Comparison of ENCODE assay signal across 10 mouse cellular contexts in the genomic region with DNA sequence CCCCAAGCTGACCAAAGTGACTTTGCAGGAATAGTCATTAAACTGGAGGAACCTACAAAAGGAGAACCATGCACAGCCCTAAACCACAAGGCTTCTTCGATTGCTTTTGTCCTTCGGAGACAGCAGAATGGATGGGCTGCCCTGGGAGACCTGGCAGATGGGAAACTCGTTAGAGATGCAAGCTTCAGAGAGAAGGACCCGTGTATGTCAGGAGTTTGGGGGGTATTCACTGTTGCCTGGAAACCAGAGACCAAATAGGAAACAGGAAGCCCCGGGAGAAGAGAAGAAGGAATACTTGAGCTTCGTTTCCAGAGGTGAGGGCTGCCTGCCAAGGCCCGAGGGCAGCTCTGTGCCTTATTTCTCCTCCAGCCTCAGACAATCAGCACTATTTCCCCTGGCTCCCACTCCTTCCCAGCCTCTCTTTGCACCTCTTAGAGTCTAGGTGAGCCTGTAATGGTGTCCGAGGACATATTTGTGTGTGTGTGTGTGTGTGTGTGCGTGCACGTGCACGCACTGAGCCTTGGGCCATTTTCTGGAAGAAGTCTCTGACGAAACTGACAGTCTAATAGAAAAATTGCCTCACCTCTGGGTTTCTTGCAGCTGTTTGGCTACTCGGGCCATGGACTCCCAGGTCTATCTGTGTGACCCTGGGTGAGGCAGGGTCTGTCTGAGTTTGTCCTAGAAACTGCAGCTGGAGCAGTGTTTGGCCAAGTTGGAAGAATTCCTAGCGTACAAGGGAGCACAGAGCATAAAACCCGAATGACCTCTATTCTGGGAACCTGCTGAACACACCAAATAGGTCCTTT. TPM values are rescaled to one million over a fixed set of nuclear protein-coding genes. Genes with fewer than 3 reads are reported as not detected.
DNase-seq lines count a peak whose midpoint lies in the region; ATAC-seq and TF ChIP-seq lines count a peak whose summit lies in the region.
"Had no signal": no experiment of that assay in that cellular context is flagged by ENCODE, and none has a peak within 500 bp of the region (broad histone marks: within the 10 kb centered on the region; RNA-seq: fewer than 3 reads in every experiment).

No protein-coding gene starts in this region.

- no peak for ATAC-seq in lung, embryonic 14.5 days (ENCODE audit: insufficient read depth)
- no peak for ATAC-seq in lung, postnatal 0 days
- peak; percentile 77 for ATAC-seq in forebrain, postnatal 0 days
- ATAC-seq in hindbrain, embryonic 16.5 days = peak; percentile 86
- ATAC-seq in neural tube, embryonic 14.5 days (ENCODE audit: low read depth) = peak; percentile 77
- ATAC-seq: Patski had no signal

- TF ChIP-seq EP300 in lung, postnatal 0 days (IDR thresholded peaks at IDR 0.05) = no peak

- H3K4me1 ChIP-seq in lung, embryonic 14.5 days (ENCODE audit: insufficient read depth) = peaks cover 10% of the 10 kb centered on the region; the same call in 1 of the 2 replicates
- H3K4me1 ChIP-seq in lung, postnatal 0 days (ENCODE audit: insufficient read depth, low read depth, low read length) = peaks cover 2% of the 10 kb centered on the region; the same call in 1 of the 2 replicates
- H3K4me1 ChIP-seq in forebrain, postnatal 0 days (ENCODE audit: insufficient read depth) = peaks cover 6% of the 10 kb centered on the region; the same call in 1 of the 2 replicates
- peaks cover 20% of the 10 kb centered on the region for H3K4me1 ChIP-seq in hindbrain, embryonic 16.5 days (ENCODE audit: control insufficient read depth, insufficient read depth, low read depth, low read length)
- peaks cover 18% of the 10 kb centered on the region; the same call in 1 of the 2 replicates for H3K4me1 ChIP-seq in neural tube, embryonic 14.5 days (ENCODE audit: control insufficient read depth, insufficient read depth, low read length)

- no peaks in the 10 kb centered on the region for H3K27me3 ChIP-seq in lung, embryonic 14.5 days (ENCODE audit: insufficient read depth, low read length)
- no peaks in the 10 kb centered on the region for H3K27me3 ChIP-seq in lung, postnatal 0 days (replicated peaks; ENCODE audit: insufficient read depth, low read length)
- H3K27me3 ChIP-seq in forebrain, postnatal 0 days (ENCODE audit: insufficient read depth, low read length) = no peaks in the 10 kb centered on the region
- no peaks in the 10 kb centered on the region for H3K27me3 ChIP-seq in hindbrain, embryonic 16.5 days (replicated peaks; ENCODE audit: control insufficient read depth, insufficient read depth, low read length)
- no peaks in the 10 kb centered on the region for H3K27me3 ChIP-seq in neural tube, embryonic 14.5 days (ENCODE audit: control insufficient read depth, insufficient read depth, low read length)
- H3K27me3 ChIP-seq: Patski had no signal

- H3K36me3 ChIP-seq in lung, embryonic 14.5 days (ENCODE audit: insufficient read depth) = no peaks in the 10 kb centered on the region
- H3K36me3 ChIP-seq in lung, postnatal 0 days (ENCODE audit: insufficient read depth, low read length) = no peaks in the 10 kb centered on the region
- no peaks in the 10 kb centered on the region for H3K36me3 ChIP-seq in forebrain, postnatal 0 days (ENCODE audit: insufficient read depth)
- H3K36me3 ChIP-seq in hindbrain, embryonic 16.5 days (ENCODE audit: control insufficient read depth, insufficient read depth, low read length) = no peaks in the 10 kb centered on the region
- H3K36me3 ChIP-seq in neural tube, embryonic 14.5 days (ENCODE audit: control insufficient read depth, insufficient read depth, low read length) = no peaks in the 10 kb centered on the region

- no peak overlapping the region; the same call in 1 of the 2 replicates for H3K27ac ChIP-seq in lung, embryonic 14.5 days (ENCODE audit: low read depth)
- no peak overlapping the region for H3K27ac ChIP-seq in lung, postnatal 0 days (ENCODE audit: low read length)
- H3K27ac ChIP-seq in forebrain, postnatal 0 days (ENCODE audit: low read depth, low read length) = peak overlapping the region; percentile 23; the same call in 1 of the 2 replicates
- peak overlapping the region; percentile 65 for H3K27ac ChIP-seq in hindbrain, embryonic 16.5 days (ENCODE audit: low read depth, low read length)
- H3K27ac ChIP-seq in neural tube, embryonic 14.5 days (ENCODE audit: low read depth, low read length) = no peak overlapping the region

- no peak overlapping the region for H3K9ac ChIP-seq in lung, embryonic 14.5 days
- no peak overlapping the region for H3K9ac ChIP-seq in lung, postnatal 0 days (replicated peaks; ENCODE audit: low read depth)
- no peak overlapping the region for H3K9ac ChIP-seq in forebrain, postnatal 0 days
- no peak overlapping the region for H3K9ac ChIP-seq in hindbrain, embryonic 16.5 days (ENCODE audit: low read depth, low read length)
- H3K9ac ChIP-seq in neural tube, embryonic 14.5 days (replicated peaks; ENCODE audit: low read depth, low read length) = no peak overlapping the region

- H3K9me3 ChIP-seq in lung, embryonic 14.5 days (ENCODE audit: low read depth, low read length) = no peaks in the 10 kb centered on the region
- H3K9me3 ChIP-seq in lung, postnatal 0 days (ENCODE audit: low read length) = no peaks in the 10 kb centered on the region
- no peaks in the 10 kb centered on the region for H3K9me3 ChIP-seq in forebrain, postnatal 0 days (ENCODE audit: low read length)
- H3K9me3 ChIP-seq in hindbrain, embryonic 16.5 days (ENCODE audit: control insufficient read depth, low read length) = no peaks in the 10 kb centered on the region
- no peaks in the 10 kb centered on the region for H3K9me3 ChIP-seq in neural tube, embryonic 14.5 days (ENCODE audit: control insufficient read depth, low read length)

- 39% methylated on average over 15 of the region's 15 CpGs for WGBS in lung, embryonic 14.5 days
- 40% methylated on average over 15 of the region's 15 CpGs for WGBS in lung, postnatal 0 days
- WGBS in forebrain, postnatal 0 days = 39% methylated on average over 15 of the region's 15 CpGs
- WGBS in hindbrain, embryonic 16.5 days = 26% methylated on average over 15 of the region's 15 CpGs
- 29% methylated on average over 15 of the region's 15 CpGs for WGBS in neural tube, embryonic 14.5 days

- no peak for TF ChIP-seq CTCF in lung, embryonic 14.5 days (IDR thresholded peaks at IDR 0.05; ENCODE audit: low read depth)
- TF ChIP-seq CTCF in lung, postnatal 0 days (IDR thresholded peaks at IDR 0.05) = no peak
- TF ChIP-seq CTCF in forebrain, postnatal 0 days (IDR thresholded peaks at IDR 0.05; ENCODE audit: low read depth) = no peak

- H3K4me2 ChIP-seq in lung, embryonic 14.5 days = no peak overlapping the region
- no peak overlapping the region for H3K4me2 ChIP-seq in lung, postnatal 0 days (replicated peaks; ENCODE audit: low read depth, low read length)
- 0 out of 2 replicates have a peak overlapping the region, but pooled peaks have one; percentile 13 for H3K4me2 ChIP-seq in forebrain, postnatal 0 days (ENCODE audit: low read depth)
- peak overlapping the region; percentile 24; the same call in 1 of the 2 replicates for H3K4me2 ChIP-seq in hindbrain, embryonic 16.5 days (ENCODE audit: low read length)
- H3K4me2 ChIP-seq in neural tube, embryonic 14.5 days (ENCODE audit: low read depth, low read length) = no peak overlapping the region

- DNase-seq in lung, embryonic 14.5 days = peak; percentile 41
- no peak for DNase-seq in lung, postnatal 0 days (ENCODE audit: low spot score)
- peak; percentile 68 for DNase-seq in forebrain, postnatal 0 days
- DNase-seq in cerebellum, postnatal 25 days = no peak
- no peak for DNase-seq in thymus, adult 18-20 months
- no peak for DNase-seq in right cerebral cortex, adult 2 months (ENCODE audit: low spot score in 2 of 2)

- H3K4me3 ChIP-seq in lung, embryonic 14.5 days (ENCODE audit: low read depth, low read length) = no peak overlapping the region
- no peak overlapping the region for H3K4me3 ChIP-seq in lung, postnatal 0 days (ENCODE audit: low read depth, low read length)
- H3K4me3 ChIP-seq in forebrain, postnatal 0 days (ENCODE audit: low read depth, low read length) = no peak overlapping the region
- H3K4me3 ChIP-seq in hindbrain, embryonic 16.5 days (ENCODE audit: low read length) = no peak overlapping the region
- no peak overlapping the region for H3K4me3 ChIP-seq in neural tube, embryonic 14.5 days (ENCODE audit: low read depth, low read length)
- H3K4me3 ChIP-seq: megakaryocyte, embryonic 14.5 days had no signal

RNA-seq across cellular contexts. Expression of a gene that starts 35.9 kb away (rescaled TPM):
- polyA plus RNA-seq in lung, embryonic 14.5 days (2014; fragmentation: Nextera tagmentation; extraction: Ambion mirVana) = 29.5 and 31.1 TPM in 2 replicates
- 15.3 and 16.4 TPM in 2 replicates for polyA plus RNA-seq in lung, postnatal 0 days (2015; fragmentation: Nextera tagmentation; extraction: Ambion mirVana)
- 60.6 and 68.1 TPM in 2 replicates for total RNA-seq in forebrain, postnatal 0 days (2014; rRNA removed)
- polyA plus RNA-seq in forebrain, postnatal 0 days (2015; fragmentation: Nextera tagmentation; extraction: Ambion mirVana) = 21.0 and 30.4 TPM in 2 replicates
- 23.9 and 32.1 TPM in 2 replicates for polyA plus RNA-seq in hindbrain, embryonic 16.5 days (2015; fragmentation: Nextera tagmentation; extraction: Ambion mirVana)
- 28.5 and 37.2 TPM in 2 replicates for polyA plus RNA-seq in neural tube, embryonic 14.5 days (2014; fragmentation: Nextera tagmentation; extraction: Ambion mirVana)

Comparison
In these comparisons a context has a peak if more than half of its experiments do, and no peak if none do; other contexts are left out.
1. DNase-seq: peak in lung, embryonic 14.5 days (single experiment) and forebrain, postnatal 0 days (single experiment); none in lung, postnatal 0 days (single experiment), cerebellum, postnatal 25 days (0 of 2), thymus, adult 18-20 months (0 of 2) and right cerebral cortex, adult 2 months (0 of 2).
2. ATAC-seq: peak in forebrain, postnatal 0 days (single experiment), hindbrain, embryonic 16.5 days (single experiment) and neural tube, embryonic 14.5 days (single experiment); none in lung, embryonic 14.5 days (single experiment) and lung, postnatal 0 days (single experiment).
3. H3K27ac ChIP-seq: peak in forebrain, postnatal 0 days (single experiment) and hindbrain, embryonic 16.5 days (single experiment); none in lung, embryonic 14.5 days (single experiment), lung, postnatal 0 days (single experiment) and neural tube, embryonic 14.5 days (single experiment).
4. H3K4me2 ChIP-seq: peak in forebrain, postnatal 0 days (single experiment) and hindbrain, embryonic 16.5 days (single experiment); none in lung, embryonic 14.5 days (single experiment), lung, postnatal 0 days (single experiment) and neural tube, embryonic 14.5 days (single experiment).